Mouse (Mus musculus): ENCODE measurements at regions not wholly inside any gene's neighbourhood (a gene's known extent, or its start where the extent isn't known, plus 50 kb on each side); places are given as distances from the start of the nearest gene placed in this dataset.

DNA sequence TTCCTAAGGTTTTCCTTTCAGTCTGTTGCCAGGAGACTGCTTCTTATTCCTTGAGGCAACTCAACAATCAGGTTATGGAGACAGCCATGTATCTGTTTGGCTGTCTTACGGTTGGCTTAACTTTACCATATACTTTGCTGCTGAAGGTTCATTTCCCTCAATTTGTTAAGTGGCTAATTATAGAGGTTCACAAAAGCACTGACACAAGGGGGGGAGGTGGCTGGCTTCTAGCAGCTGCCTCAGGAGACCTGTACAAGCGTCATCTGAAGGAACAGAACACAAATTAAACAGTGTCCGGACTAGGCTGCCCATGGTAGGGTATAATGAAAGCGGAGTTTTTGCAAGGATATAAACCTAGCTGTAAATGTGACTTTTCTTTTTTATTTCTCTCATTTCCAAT is 305.0 kb upstream of the Rnf219 start:
- no peak for DNase-seq

DNA sequence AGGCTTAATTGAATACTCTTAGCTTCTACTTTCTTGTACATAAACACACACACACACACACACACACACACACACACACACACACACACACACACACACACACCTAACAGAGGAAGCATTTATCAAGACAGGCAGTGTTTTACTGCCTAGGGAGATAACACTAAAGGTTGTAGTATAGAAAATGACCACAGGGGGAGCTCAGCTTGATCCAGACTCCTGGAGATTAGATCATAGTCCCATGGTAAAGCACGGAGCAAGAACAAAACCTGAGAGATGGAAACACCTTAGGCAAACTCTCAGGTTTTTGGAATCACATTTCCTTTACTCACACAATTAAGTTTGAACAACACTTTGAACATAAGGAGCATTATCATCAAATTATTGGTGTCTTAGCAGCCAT is 302.5 kb upstream of the Rnf219 start:
- DNase-seq, result no peak

DNA sequence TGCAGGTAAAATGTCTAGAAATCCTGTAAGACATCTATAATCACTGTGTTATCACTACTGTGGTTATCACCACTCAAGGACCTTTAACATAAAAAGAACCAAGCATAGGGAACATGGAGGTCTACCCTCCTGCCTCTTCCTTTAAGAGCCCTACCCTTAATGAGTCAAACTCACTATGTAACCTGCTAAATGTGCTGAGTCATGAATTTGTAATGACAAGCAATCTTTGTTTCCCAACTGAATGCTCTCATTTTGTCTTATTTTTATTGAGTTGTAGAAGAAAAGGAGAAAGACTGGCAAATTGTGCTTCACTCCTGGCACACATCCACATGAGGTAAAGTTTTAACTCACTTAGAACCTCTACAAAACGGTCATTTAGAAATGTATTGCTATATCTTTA is 301.8 kb upstream of the Rnf219 start:
- DNase-seq, result no peak

DNA sequence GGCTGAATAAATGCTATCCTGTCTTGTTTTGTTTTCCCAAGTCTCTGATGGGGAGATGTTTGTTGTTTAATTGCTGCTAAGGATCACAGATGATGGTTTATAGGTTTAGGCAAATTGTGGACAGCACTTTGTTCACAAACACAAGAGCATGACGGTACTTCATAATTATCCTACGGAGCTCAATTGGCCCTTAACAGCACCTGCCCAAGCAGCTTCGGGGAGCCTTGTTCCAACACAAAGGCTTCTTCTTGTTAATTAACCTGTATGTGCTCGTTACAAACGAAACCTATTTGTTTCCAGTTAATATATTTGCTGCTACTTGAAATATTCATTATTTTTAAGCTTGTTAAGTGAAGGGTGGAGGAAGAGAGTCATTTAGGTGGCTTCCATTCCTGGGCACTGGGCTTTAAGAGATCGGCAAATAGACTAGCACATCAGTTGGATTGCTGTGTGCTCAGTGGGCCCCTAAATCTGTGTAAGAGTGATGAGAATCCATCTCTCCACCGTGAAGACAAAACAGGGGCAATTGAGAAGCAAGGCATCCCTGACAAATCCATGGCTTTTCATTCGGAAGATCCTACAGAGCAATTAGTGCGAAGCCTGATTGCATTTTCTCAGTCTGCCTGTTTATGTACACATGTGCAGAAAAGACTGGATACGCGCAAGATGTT is 299.6 kb upstream of the Rnf219 start:
- DNase-seq, result no peak

DNA sequence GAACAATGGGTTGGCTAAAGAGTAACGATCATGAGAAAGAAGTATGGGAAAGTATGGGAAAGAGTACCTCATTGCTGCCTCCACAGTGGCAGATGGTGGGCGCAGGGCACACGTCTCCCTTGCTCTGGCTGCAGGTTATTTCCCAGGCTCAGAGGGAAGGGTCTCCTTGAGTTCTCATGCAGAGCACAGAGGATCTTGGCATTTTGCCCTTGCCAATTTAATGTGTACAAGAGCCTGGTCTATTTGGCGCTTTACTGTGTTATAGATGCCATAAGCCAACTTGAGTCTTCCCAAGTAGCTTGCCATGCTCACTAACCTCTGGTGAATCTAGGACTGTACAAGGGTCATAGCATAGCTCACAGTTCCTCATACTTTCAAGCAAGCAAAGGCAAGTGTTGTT is 296.7 kb upstream of the Rnf219 start:
- no peak for DNase-seq

DNA sequence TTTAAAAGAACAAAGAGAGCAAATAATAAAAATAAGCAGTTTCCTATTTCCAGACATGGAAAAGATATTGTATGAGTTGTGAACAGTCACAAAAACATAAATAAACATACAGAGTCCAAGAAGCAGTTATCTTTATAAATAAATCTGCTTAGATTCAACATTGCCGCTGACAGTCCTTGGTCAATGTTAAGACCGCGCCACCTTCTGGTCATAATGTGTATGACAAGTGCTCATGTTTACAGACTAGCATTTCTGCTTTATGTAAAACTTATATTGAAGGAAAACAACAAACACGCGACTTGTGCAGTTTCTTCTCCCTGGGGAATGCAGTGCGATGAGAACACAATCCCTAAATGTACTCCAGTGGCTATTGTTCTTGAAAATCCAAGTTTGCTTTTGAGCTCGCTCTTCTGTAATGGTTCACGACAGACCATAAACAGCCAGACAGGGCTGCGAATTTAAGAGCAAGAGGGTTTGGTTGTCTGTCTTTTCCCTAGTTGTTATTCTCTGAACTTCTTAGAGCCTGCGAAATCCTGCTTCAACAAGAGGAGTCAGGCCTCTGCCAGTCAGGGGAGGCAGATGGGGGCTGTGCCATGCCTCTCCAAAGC is 291.6 kb upstream of the Rnf219 start:
- DNase-seq, result peak; percentile 79

DNA sequence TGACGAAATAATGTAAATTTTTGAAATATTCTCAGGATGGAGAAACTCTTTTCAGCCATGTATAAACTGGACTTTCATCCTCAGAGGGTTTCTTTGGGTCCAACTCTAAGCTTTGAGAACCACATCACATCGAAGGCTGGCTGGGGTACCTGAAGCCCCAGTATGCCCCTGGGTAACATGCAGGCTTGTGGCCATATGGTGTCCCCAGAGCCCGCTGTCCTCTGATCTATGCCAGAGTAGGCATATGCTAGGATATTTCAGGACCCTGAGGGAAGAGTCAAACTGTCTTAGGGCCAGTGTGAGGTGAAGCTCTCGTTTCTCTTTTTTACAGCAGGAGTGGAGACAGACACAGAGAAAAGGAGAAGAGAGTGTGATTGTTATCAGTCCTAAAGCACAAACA is 289.6 kb upstream of the Rnf219 start:
- DNase-seq, result no peak

DNA sequence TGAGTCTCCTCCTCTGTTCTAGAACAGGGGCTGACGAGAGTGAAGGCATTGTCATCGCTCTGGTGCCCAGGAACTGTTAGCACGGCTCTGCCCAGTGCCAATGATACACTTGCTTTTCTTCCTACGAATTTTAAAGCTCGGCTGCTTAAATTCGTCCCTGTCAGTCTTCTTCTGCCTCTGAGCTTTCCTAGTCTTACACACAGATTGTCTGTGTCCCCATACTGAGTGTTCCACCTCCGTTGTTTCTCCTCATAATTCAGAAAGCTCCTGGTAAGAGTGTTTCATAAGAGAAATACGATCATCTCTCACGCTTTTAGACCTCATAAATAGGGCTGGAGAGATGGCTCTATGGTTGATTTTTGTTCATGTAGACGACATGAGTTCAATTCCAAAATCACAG is 282.9 kb upstream of the Rnf219 start:
- DNase-seq, result no peak

DNA sequence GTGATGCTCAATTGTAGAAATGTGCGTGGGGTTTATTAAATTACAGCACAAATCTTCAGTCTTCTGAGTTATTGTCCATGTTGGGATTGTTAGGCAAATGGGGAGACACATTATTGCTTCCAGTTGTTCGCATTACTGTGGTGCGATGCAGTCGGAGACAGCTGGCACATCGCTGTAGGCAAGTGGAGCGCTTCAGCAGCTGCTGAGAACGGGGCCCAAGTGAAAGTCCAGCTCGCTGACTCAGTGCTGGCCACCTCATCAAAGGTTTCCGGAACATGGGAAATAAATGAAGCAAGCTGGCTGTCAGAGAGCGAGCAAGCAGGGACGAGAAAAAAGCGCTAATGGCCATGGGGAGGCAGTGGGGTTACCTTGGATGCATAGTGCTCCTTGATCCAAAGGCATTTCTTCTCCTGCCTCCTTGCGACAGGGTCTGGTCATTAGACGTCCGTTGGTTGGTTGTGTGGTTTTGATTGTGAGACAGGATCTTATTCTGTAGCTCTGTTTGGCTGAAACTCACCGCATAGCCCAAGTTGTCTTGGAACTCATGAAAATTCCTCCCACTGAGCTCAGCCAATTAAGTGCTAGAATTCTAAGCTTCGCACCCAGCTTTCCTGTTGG is 274.0 kb upstream of the Rnf219 start:
- no peak for DNase-seq

DNA sequence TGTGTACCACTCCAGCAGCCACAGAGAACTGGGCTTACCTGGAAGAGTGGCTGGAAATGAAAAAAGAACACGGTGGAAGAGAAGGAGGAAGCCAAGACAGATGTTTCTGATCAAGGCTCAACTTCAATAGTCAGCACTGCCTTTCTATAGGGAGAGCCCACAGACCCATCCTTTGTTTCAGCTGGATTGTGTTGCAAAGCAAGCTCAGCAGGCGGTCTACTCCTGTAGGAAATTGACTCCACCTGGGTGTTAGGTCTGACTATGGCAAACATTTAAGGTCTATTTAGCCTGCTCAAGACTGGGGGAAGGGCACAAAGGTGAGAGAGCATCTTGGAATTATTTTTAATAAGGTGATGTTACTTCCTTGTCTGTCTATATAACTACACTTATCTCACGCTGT is 266.9 kb upstream of the Rnf219 start:
- no peak for DNase-seq

DNA sequence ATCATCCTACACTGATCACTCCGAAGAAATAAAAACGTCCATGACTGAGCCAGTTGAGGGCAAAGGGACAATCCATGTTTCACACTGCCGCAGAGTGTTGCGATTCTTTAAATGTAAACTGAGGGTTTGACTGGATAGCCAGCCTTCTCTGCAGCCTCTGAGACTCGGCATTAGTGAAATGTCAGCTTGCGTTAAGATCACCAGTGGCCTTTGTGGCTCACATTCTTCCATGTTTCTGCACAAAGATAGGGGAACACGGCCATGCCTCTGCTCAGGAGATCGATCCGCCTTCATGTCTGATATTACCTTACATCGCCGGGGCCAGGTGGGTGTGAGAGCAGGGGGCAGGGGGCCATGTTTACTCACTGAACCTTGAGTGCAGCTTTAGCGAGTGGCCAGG is 262.6 kb upstream of the Rnf219 start:
- no peak for DNase-seq

DNA sequence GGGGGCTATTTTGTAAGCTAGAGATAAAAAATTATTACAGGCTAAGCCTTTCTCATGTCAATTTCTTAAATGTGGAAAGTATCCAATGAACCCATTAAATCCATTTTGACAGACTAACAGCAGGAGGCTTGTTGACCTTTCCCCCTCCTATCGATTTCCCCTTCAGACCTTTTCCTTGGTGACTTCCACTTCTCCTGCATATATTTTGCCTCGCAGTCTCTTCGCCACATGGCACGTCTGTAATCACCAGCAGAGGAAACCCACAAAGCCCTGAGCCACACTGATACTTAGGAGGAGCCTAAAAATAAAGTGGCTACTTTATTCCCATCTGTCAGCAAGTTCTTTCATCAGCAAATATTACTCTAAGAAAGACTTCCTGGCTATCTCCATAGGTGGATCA is 247.5 kb upstream of the Rnf219 start:
- DNase-seq, result no peak

DNA sequence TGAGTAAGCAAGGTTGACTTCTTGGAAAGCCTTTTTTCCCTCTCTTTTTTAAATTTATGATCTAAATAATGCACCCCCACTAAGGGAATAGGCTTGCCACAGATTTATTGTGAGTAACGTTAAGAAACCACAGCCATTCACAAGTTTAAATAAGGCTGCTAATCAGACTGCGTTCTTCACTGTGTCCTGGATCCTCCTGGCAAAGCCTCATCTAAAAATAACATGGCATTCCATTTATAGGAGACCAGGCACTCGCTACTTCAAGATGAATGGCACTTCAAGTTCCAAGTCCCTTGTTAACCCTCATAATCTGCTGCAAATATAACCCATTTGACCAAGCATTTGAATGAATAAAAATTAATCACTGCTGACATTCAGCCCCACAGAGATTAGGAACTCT is 211.8 kb upstream of the Rnf219 start:
- DNase-seq, result no peak

DNA sequence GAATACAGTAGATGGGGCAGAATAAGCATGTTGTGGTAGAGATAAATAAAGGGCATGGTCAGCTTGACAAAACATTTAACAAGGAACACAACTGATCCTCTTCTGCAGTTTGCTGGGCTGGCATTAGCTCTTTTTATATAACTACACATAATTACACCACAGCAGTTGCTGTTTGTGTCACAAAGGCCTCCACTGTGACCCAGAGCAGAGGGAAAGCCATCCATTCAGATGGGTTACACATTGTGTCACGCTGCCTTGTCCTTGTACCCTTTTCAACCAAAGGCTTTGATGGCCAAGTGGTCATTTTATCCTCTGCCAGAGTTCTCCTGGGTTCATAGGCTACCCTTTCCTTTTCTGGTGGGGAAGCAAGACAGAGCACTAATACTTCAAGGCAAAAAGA is 209.6 kb upstream of the Rnf219 start:
- DNase-seq, result no peak

DNA sequence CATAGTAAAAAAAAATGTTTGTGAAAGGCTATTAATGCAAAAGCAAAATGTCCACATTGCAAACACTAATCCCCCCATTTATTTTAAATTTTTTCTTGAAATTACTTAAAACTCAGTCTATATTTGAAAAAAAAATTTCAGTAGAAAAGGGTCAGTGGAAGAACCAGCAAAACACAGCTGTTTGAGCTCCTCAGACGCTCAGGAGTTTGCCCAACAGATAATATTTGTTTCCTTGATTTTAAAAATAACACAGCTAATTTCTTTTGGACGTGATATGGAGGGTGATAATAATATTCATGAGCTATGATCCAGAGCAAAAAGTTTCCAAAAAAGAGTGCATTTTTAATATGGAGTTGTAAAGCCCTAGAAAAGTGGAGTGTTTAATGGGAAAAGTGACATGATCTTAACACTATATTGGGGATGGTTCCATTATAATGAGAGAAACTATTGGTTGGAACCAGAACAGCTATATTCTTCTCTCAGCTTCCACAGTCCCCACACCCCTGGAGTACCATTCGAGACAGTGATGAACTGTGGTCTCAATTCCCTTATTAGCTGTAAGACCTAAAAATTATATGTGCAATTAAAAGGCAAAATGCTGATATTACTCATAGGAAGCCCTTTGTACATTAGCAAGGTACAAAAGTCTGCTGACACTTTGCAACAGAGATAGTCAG is 209.0 kb upstream of the Rnf219 start:
- no peak for DNase-seq

DNA sequence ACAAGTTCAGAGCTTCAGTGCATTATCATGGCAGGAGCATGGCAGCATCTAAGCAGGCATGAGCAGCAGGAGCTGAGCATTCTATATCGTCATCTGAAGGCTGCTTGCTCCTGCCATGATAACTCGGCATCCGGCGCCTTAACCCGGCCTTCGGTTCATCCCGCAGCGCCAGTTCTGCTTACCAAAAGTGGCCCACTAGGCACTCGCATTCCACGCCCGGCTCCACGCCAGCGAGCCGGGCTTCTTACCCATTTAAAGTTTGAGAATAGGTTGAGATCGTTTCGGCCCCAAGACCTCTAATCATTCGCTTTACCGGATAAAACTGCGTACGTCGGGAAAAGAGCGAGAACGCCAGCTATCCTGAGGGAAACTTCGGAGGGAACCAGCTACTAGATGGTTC is 193.2 kb upstream of the Rnf219 start:
- DNase-seq, result peak; percentile 84

DNA sequence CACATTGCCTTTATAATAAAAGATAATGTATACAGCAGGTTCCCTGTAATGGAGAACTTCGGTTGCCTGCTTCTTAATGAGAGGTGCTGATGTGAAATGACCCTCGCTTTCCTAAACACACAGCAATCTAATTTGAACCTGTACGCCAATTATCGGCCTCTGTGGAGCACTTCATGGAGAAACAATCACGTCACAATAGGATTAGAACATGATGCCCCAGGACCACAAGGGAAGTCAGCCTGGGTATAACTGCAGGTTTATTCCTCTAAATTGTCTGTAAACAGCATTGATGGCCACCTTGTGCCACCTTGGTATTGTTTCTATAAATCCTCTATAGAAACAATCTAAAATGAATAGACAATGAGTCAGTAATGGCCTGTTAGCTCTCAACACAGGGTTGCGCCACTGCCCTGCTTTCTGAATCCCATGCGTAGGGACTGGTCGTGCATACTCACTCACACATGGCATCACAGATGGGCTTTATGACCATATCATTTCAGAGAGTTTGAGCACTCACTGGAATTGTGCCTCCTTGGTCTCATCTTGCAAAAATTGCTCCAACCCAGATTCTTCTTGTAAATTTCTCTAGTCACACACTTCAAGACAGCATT is 179.9 kb upstream of the Rnf219 start:
- no peak for DNase-seq

DNA sequence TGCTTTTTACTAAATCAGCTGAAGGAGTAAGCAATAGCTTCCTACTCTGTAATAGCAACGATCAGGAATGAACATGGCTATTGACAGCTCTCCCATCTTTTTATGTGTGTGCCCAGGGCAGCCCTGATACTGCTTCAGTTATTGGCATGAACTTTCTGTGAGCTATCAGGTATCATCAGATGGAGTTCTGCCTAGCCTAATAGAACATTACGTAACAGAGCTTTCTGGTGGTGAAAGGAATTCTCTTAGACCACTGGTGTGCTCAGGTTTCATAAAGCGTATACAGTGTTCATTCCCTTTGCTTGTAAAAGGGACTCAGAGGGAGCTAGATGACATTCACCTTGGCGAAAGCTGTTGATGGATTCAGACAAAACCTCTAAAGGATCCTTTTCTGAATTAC is 176.5 kb upstream of the Rnf219 start:
- no peak for DNase-seq

DNA sequence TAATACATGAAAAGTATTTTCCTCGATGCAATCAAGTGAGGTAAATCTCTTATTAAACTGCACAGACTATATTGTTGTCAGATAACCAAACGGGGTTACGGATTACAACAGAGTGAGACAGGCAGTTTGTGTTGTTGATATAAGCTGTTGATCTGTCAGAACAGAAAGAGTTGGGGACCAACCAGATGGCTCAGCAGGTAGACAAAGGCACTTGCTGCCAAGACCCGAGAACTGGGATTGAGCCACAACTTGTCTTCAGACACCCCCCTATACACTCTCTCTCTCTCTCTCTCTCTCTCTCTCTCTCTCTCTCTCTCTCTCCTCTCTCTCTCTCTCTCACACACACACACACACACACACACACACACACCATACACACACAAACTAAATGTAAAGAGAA is 172.7 kb upstream of the Rnf219 start:
- no peak for DNase-seq

DNA sequence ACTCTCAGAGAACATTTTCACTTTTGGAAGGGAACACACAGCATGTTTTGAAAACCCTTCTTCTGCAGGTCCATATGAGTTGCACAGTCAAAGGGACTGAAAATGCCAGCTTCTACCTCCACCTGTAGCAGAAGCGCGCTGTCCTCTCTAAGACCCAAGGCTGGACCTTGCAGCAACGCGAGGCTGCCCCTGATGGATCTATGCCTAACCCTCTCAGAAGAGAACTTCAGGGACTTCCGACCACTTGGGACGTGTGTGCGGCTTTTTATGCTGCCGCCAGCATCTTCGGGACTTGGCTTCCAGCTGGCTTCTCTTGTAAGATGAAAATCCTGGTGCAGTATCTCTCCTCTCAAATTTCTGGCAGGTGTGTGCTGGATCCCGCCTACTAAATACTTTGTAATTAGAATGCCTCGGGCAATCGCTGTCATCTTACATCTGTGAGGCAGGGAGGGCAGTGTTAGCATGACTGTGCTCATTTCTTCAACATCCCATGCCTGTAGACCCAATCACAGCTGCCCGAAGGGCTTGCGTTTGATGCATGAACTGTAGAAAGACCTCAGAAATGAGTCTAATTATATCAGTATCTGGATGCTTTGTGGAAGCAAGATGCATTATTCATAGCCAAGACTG is 171.8 kb upstream of the Rnf219 start:
- DNase-seq, result no peak

DNA sequence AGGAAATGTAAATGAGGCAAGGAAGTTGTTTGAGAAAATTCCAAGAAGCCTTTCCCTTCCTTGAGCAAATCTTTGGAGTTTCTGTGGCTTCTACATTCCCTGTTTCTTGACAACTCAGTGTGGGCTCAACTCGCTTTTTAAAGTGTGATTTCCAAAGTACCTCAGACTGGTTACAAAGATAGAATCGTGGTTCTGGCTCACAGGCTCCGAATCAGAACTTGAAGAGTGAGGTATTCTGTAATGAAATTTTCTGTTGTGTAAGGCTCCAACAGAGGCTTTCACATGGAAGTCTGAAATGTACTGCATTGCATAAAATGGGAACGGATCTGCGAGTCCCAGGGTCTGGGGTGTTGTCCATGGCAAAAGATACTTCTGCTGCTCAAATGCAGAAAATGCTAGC is 170.2 kb upstream of the Rnf219 start:
- DNase-seq, result no peak

DNA sequence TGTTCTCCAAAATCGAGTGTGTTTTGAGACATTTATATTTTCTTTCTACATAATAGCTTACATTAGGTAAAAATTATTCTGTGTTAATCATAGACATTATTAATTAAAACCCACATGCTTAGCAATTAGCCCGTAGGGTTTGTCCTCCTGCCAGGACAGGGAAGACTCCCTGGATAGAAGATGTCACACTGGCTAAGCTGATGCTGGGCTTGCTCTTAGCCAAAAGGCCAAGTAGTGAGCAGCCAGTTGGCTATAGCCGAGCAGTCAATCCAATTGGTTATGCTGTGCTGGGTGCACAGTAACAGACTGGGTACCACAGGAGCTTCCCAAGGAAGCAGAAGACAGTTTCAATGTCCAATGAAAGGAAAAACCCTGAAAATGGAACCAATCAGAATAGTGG is 166.0 kb upstream of the Rnf219 start:
- no peak for DNase-seq

DNA sequence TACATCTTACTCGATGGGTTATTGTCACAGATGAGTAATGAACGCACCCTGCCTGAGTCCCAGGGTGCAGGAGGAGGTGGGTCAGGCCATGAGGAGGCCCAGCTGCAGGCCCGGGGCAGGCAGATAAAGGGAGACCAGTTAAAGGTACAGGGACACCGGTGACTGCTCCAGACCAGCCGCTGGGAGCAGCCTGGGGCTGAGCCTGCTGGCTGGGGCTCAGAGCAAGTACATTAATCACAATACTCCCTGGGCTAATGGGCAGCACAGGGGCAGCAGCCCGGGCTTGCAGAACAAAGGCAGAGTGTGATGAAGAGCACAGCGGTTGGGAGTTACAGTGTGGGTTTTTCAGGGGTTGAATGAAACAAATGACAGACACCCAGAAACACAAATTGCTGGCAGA is 154.4 kb upstream of the Rnf219 start:
- no peak for DNase-seq
